ENCODE assay signal across 10 mouse cellular contexts in the genomic region with DNA sequence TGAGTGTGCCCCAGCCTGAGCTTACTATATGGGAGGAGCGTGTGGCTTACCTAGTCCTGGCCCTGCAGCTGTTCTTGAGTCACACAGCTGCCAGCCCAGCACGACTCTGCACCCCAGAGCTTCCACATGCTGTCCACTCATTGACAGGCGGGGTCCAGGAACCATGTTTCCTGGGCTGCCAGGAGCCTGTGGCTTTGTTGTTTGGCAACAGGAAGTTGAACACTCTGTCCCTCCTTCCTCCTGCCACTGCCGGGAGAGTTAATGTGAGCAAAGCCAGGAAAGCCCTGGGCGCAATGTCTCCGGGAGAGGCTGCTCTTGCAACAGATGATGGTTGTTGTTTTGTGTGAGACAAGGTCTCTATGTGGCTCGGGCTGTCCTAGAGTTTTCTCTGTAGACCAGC. TPM values are rescaled to one million over a fixed set of nuclear protein-coding genes. Genes with fewer than 3 reads are reported as not detected.
DNase-seq lines count a peak whose midpoint lies in the region; ATAC-seq lines count a peak whose summit lies in the region.
"Had no signal": no experiment of that assay in that cellular context is flagged by ENCODE, and none has a peak within 500 bp of the region (broad histone marks: within the 10 kb centered on the region; RNA-seq: fewer than 3 reads in every experiment).

No protein-coding gene starts in this region.

- 5% methylated on average over 7 of the region's 7 CpGs for WGBS in liver, embryonic 12.5 days (ENCODE audit: insufficient replicate concordance)
- 45% methylated on average over 7 of the region's 7 CpGs for WGBS in embryonic facial prominence, embryonic 15.5 days

- no peaks in the 10 kb centered on the region for H3K9me3 ChIP-seq in liver, embryonic 12.5 days (replicated peaks)
- no peaks in the 10 kb centered on the region for H3K9me3 ChIP-seq in embryonic facial prominence, embryonic 15.5 days (replicated peaks)

- H3K4me1 ChIP-seq in liver, embryonic 12.5 days, result 0 out of 2 replicates have a peak, but pooled peaks cover 6% of the 10 kb centered on the region
- peaks cover 25% of the 10 kb centered on the region for H3K4me1 ChIP-seq in embryonic facial prominence, embryonic 15.5 days

- no peak overlapping the region for H3K4me2 ChIP-seq in liver, embryonic 12.5 days
- no peak overlapping the region for H3K4me2 ChIP-seq in embryonic facial prominence, embryonic 15.5 days (replicated peaks)

- no peak overlapping the region for H3K4me3 ChIP-seq in liver, embryonic 12.5 days
- no peak overlapping the region for H3K4me3 ChIP-seq in embryonic facial prominence, embryonic 15.5 days (replicated peaks)

- ATAC-seq in liver, embryonic 12.5 days, result no peak
- ATAC-seq in embryonic facial prominence, embryonic 15.5 days (ENCODE audit: insufficient number of reproducible peaks, low FRiP score, low TSS enrichment, low read depth), result no peak
- no peak for ATAC-seq in CD4-positive, CD25-positive, alpha-beta regulatory T cell, adult 4 months

- no peaks in the 10 kb centered on the region for H3K36me3 ChIP-seq in liver, embryonic 12.5 days
- no peaks in the 10 kb centered on the region for H3K36me3 ChIP-seq in embryonic facial prominence, embryonic 15.5 days

- peak; percentile 66 to 87 for DNase-seq in adrenal gland, adult (ENCODE audit: inconsistent age in 2 of 2, low spot score in 1 of 2)
- no peak for DNase-seq in adrenal gland, adult 18-20 months (ENCODE audit: low spot score in 2 of 2)
- DNase-seq in liver, result peak; percentile 31
- DNase-seq in lung, postnatal 36 days, result peak; percentile 73
- no peak for DNase-seq in kidney, adult 8-10 months
- DNase-seq: midbrain, embryonic 14.5 days had no signal

- no peak overlapping the region for H3K9ac ChIP-seq in liver, embryonic 12.5 days
- no peak overlapping the region for H3K9ac ChIP-seq in embryonic facial prominence, embryonic 15.5 days

- no peaks in the 10 kb centered on the region; the same call in 1 of the 2 replicates for H3K27me3 ChIP-seq in liver, embryonic 12.5 days (replicated peaks)
- no peaks in the 10 kb centered on the region for H3K27me3 ChIP-seq in embryonic facial prominence, embryonic 15.5 days

- no peak overlapping the region for H3K27ac ChIP-seq in liver, embryonic 12.5 days
- H3K27ac ChIP-seq in embryonic facial prominence, embryonic 15.5 days (replicated peaks), result peak overlapping the region; percentile 49

RNA-seq across cellular contexts. Expression of gene Fam92b, which starts 24.6 kb away (rescaled TPM):
- total RNA-seq in adrenal gland, adult 18-20 months (2021), result 1 to 10 TPM in 1 of 2 experiments, under 1 TPM in 1; 0.70 to 1.6 TPM
- polyA plus RNA-seq in liver, embryonic 12.5 days (2016; fragmentation: Nextera tagmentation; extraction: Ambion mirVana), result not detected in 2 replicates
- 6.6 and 11.4 TPM in 2 replicates for polyA plus RNA-seq in embryonic facial prominence, embryonic 15.5 days (2015; fragmentation: Nextera tagmentation; extraction: Ambion mirVana)
- not detected for polyA plus RNA-seq in CD4-positive, CD25-positive, alpha-beta regulatory T cell, adult 4 months (2017; shearing (Covaris generic))
- total RNA-seq: heart, adult 8-10 months had no signal

RNA-seq across cellular contexts. Expression of gene 6430548M08Rik, which starts 38.7 kb away (rescaled TPM):
- total RNA-seq in adrenal gland, adult 18-20 months (2021), result 100 to 1,000 TPM in 1 of 2 experiments, 10 to 100 TPM in 1; 60.5 to 130 TPM
- polyA plus RNA-seq in liver, embryonic 12.5 days (2016; fragmentation: Nextera tagmentation; extraction: Ambion mirVana), result 1.8 and 2.5 TPM in 2 replicates
- 8.5 and 8.7 TPM in 2 replicates for polyA plus RNA-seq in embryonic facial prominence, embryonic 15.5 days (2015; fragmentation: Nextera tagmentation; extraction: Ambion mirVana)
- under 1 TPM in 1 of 2 experiments, not detected in 1; 0.20 TPM for polyA plus RNA-seq in CD4-positive, CD25-positive, alpha-beta regulatory T cell, adult 4 months (2017; shearing (Covaris generic))

RNA-seq across cellular contexts. Expression of gene Zdhhc7, which starts 51.4 kb away (rescaled TPM):
- 10 to 100 TPM; 39.5 to 57.7 TPM for total RNA-seq in adrenal gland, adult 18-20 months (2021)
- polyA plus RNA-seq in liver, embryonic 12.5 days (2016; fragmentation: Nextera tagmentation; extraction: Ambion mirVana), result 26.0 and 26.1 TPM in 2 replicates
- polyA plus RNA-seq in embryonic facial prominence, embryonic 15.5 days (2015; fragmentation: Nextera tagmentation; extraction: Ambion mirVana), result 31.3 and 35.2 TPM in 2 replicates
- polyA plus RNA-seq in CD4-positive, CD25-positive, alpha-beta regulatory T cell, adult 4 months (2017; shearing (Covaris generic)), result 1 to 10 TPM; 4.9 to 5.4 TPM

Comparison
In these comparisons a context has a peak if more than half of its experiments do, and no peak if none do; other contexts are left out.
1. DNase-seq: peak in adrenal gland, adult (2 of 2), liver (single experiment) and lung, postnatal 36 days (single experiment); none in adrenal gland, adult 18-20 months (0 of 2) and kidney, adult 8-10 months (0 of 2).